Mouse (Mus musculus): ENCODE measurements around the gene Lfng. TPM values are rescaled to one million over a fixed set of nuclear protein-coding genes. Genes with fewer than 3 reads are reported as not detected.

The Lfng gene
- polyA plus RNA-seq, 1 experiment = not detected

- Histone ChIP-seq H3K4me1 (ENCODE audit: control insufficient read depth, insufficient read depth, low read length) (peaks cover 36% of the 10 kb centered on the region), H3K27ac (ENCODE audit: insufficient read depth, low read depth, low read length) (no peak overlapping the region), H3K4me3 (ENCODE audit: insufficient read depth, low read depth, low read length) (no peak overlapping the region)
- TF ChIP-seq POLR2A (IDR thresholded peaks at IDR 0.05; ENCODE audit: insufficient read depth, low read depth, low read length) = no peak
- no peak for TF ChIP-seq CTCF (IDR thresholded peaks at IDR 0.05; ENCODE audit: insufficient read depth, low read depth, low read length)
- WGBS = 84% methylated on average over 13 of the region's 13 CpGs
Measured at GRCm38 (mm10) chr5:140624961-140625360, 17.8 kb downstream of the Lfng start.

DNA sequence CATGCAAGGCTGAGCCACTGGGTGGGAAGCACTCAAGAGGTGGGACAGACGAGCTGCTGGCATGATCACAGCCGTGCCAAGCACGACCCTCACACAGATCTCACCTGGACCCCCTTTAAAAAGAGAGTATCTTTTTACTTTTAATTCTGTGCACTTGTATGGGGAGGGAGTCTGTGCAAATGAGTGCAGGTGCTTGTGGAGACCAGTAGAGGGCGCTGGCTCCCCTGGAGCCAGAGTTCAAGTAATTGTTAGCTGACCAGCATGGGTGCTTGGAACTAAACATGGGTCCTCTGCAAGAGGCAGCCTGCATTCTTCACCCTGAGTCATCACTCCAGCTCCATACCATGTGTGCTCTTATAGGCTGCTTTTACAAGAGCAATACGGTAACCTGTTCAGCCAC lies 20.5 kb downstream of the Lfng start:
- 94% methylated on average over 5 of the region's 5 CpGs for WGBS
- H3K4me3 ChIP-seq (ENCODE audit: insufficient read depth, low read depth, low read length) = no peak overlapping the region
- peaks cover 22% of the 10 kb centered on the region for H3K4me1 ChIP-seq (ENCODE audit: control insufficient read depth, insufficient read depth, low read length)
- no peak overlapping the region; the same call in 1 of the 2 replicates for H3K27ac ChIP-seq (ENCODE audit: insufficient read depth, low read depth, low read length)
- no peak for TF ChIP-seq POLR2A (IDR thresholded peaks at IDR 0.05; ENCODE audit: insufficient read depth, low read depth, low read length)
- no peak for TF ChIP-seq CTCF (IDR thresholded peaks at IDR 0.05; ENCODE audit: insufficient read depth, low read depth, low read length)

GRCm38 (mm10) chr5:140628995-140629394 lies 21.9 kb downstream of the Lfng start:
- Histone ChIP-seq H3K4me1 (ENCODE audit: control insufficient read depth, insufficient read depth, low read length) (peaks cover 23% of the 10 kb centered on the region), H3K27ac (ENCODE audit: insufficient read depth, low read depth, low read length) (no peak overlapping the region), H3K4me3 (ENCODE audit: insufficient read depth, low read depth, low read length) (no peak overlapping the region)
- no peak for TF ChIP-seq POLR2A (IDR thresholded peaks at IDR 0.05; ENCODE audit: insufficient read depth, low read depth, low read length)
- peak; percentile 17; the same call in 1 of the 2 replicates for TF ChIP-seq CTCF (IDR thresholded peaks at IDR 0.05; ENCODE audit: insufficient read depth, low read depth, low read length)
- 91% methylated on average over 9 of the region's 9 CpGs for WGBS

GRCm38 (mm10) chr5:140633432-140633831 lies 26.3 kb downstream of the Lfng start:
- TF ChIP-seq POLR2A (IDR thresholded peaks at IDR 0.05; ENCODE audit: insufficient read depth, low read depth, low read length) (no peak), CTCF (IDR thresholded peaks at IDR 0.05; ENCODE audit: insufficient read depth, low read depth, low read length) (no peak)
- Histone ChIP-seq H3K4me1 (ENCODE audit: control insufficient read depth, insufficient read depth, low read length) (peaks cover 29% of the 10 kb centered on the region), H3K4me3 (ENCODE audit: insufficient read depth, low read depth, low read length) (no peak overlapping the region), H3K27ac (ENCODE audit: insufficient read depth, low read depth, low read length) (no peak overlapping the region)
- WGBS = 47% methylated on average over 7 of the region's 7 CpGs

DNA sequence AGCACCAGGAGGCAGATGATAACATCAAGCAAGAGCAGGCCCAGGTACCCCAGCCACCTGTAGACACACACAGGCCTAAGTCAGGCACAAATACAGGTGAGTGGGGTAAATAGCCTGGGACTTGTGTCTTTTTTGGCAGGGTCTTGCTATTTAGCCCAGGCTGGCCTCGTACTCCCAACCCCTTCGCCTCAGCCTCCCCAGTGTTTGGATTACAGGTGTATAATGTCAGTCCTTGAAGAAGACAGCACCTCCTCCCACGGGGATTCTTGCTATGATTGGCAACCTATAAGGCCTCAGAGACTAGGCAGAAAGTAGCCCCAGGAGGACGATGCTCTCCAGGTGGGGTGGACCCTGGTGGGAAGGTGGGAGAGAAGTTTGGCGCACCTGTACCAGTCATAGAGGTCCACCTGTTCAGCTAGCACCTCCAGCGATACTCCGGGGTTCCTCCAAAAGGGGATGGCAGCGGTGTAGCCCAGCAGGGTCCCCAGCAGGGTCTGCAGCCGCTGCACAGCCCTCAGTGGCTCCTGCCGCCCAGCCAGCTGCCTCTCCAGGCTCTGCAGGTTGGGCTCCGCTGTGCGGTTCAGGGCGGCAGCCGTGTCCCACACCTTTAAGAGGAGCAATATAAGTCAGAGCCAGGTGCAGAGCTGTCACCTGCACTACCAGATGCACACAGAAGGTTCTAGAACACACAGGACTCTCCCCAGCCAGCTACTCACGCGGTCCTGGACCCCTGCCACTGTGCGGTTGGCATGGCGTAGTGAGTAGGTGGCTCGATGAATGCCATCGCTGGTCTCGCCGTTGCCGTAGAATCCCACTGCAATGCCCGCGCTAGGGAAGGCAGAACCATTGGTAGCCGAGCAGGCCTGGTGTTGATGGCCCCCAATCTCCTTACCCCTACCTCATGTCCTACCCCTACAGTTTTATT lies 27.9 kb downstream of the Lfng start:
- H3K4me3 ChIP-seq (ENCODE audit: insufficient read depth, low read depth, low read length) = no peak overlapping the region
- TF ChIP-seq CTCF (IDR thresholded peaks at IDR 0.05; ENCODE audit: insufficient read depth, low read depth, low read length) (no peak), POLR2A (IDR thresholded peaks at IDR 0.05; ENCODE audit: insufficient read depth, low read depth, low read length) (no peak)
- no peak overlapping the region for H3K27ac ChIP-seq (ENCODE audit: insufficient read depth, low read depth, low read length)
- peaks cover 37% of the 10 kb centered on the region for H3K4me1 ChIP-seq (ENCODE audit: control insufficient read depth, insufficient read depth, low read length)
- WGBS = 69% methylated on average over 26 of the region's 26 CpGs

GRCm38 (mm10) chr5:140636316-140637057 lies 29.4 kb downstream of the Lfng start:
- WGBS = 75% methylated on average over 7 of the region's 7 CpGs
- no peak for TF ChIP-seq POLR2A (IDR thresholded peaks at IDR 0.05; ENCODE audit: insufficient read depth, low read depth, low read length)
- no peak for TF ChIP-seq CTCF (IDR thresholded peaks at IDR 0.05; ENCODE audit: insufficient read depth, low read depth, low read length)
- H3K4me1 ChIP-seq (ENCODE audit: control insufficient read depth, insufficient read depth, low read length) = peaks cover 51% of the 10 kb centered on the region
- H3K4me3 ChIP-seq (ENCODE audit: insufficient read depth, low read depth, low read length) = no peak overlapping the region
- no peak overlapping the region for H3K27ac ChIP-seq (ENCODE audit: insufficient read depth, low read depth, low read length)

GRCm38 (mm10) chr5:140637058-140637410 lies 29.9 kb downstream of the Lfng start:
- WGBS = 47% methylated on average over 6 of the region's 6 CpGs
- Histone ChIP-seq H3K4me1 (ENCODE audit: control insufficient read depth, insufficient read depth, low read length) (peaks cover 56% of the 10 kb centered on the region), H3K27ac (ENCODE audit: insufficient read depth, low read depth, low read length) (no peak overlapping the region), H3K4me3 (ENCODE audit: insufficient read depth, low read depth, low read length) (no peak overlapping the region)
- no peak for TF ChIP-seq POLR2A (IDR thresholded peaks at IDR 0.05; ENCODE audit: insufficient read depth, low read depth, low read length)
- no peak for TF ChIP-seq CTCF (IDR thresholded peaks at IDR 0.05; ENCODE audit: insufficient read depth, low read depth, low read length)

DNA sequence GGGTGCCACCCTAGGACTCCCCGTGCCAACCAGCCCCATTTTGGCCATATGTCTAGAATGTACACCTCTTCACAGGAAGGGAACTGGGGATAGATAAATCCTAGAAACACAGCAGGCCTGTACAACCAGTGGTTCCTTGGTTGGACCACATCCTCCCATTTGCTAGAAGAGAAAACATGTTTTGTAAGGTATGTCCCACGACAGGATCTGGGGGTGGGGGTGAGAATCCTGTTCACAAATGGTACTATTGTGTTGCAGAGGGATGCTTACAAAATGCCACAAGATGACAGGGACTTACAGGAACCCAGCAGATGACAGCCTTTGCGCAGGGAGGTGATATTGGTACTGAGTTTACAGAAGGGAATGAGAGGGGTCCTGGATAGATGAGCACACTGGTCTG lies 30.9 kb downstream of the Lfng start:
- TF ChIP-seq POLR2A (IDR thresholded peaks at IDR 0.05; ENCODE audit: insufficient read depth, low read depth, low read length) = no peak
- 80% methylated on average over 3 of the region's 3 CpGs for WGBS
- Histone ChIP-seq H3K4me1 (ENCODE audit: control insufficient read depth, insufficient read depth, low read length) (peaks cover 64% of the 10 kb centered on the region), H3K4me3 (ENCODE audit: insufficient read depth, low read depth, low read length) (no peak overlapping the region), H3K27ac (ENCODE audit: insufficient read depth, low read depth, low read length) (no peak overlapping the region)

- peaks cover 69% of the 10 kb centered on the region for H3K4me1 ChIP-seq (ENCODE audit: control insufficient read depth, insufficient read depth, low read length)
- no peak for TF ChIP-seq CTCF (IDR thresholded peaks at IDR 0.05; ENCODE audit: insufficient read depth, low read depth, low read length)
- no peak for TF ChIP-seq POLR2A (IDR thresholded peaks at IDR 0.05; ENCODE audit: insufficient read depth, low read depth, low read length)
- no peak overlapping the region for H3K27ac ChIP-seq (ENCODE audit: insufficient read depth, low read depth, low read length)
- 78% methylated on average over 6 of the region's 6 CpGs for WGBS
- H3K4me3 ChIP-seq (ENCODE audit: insufficient read depth, low read depth, low read length) = no peak overlapping the region
Measured at GRCm38 (mm10) chr5:140638484-140638883, 31.4 kb downstream of the Lfng start.
